Mouse (Mus musculus): ENCODE data around the gene Prkca.

DNA sequence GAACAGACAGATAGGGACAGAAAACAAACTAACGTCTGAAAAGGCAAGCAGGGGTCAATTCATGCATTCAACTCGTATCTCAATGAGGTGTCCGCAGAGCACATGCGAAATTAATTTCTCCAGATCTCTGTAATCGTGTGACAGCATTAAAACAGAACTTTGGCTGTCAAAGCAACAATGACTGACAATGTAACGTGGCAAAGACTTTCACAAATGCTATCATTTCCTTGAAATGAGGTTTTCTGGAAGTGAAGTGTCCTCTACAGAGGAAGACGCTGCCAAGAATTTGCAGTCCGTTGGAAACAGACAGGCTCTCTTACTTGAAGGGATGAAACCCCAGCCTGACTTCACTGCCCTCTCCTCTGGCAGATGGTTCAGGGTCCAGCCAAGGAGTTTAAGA lies 85.8 kb downstream of the Prkca start:
- TF ChIP-seq CTCF (IDR thresholded peaks at IDR 0.05; ENCODE audit: insufficient read depth, low read depth, low read length) (no peak), POLR2A (IDR thresholded peaks at IDR 0.05; ENCODE audit: insufficient read depth, low read depth, low read length) (no peak)

Data from olfactory bulb, adult 2 months (tissue).